Mouse (Mus musculus) lung, adult 2 months (tissue): Measurements from ENCODE around the gene Samd14. TPM values are rescaled to one million over a fixed set of nuclear protein-coding genes. Genes with fewer than 3 reads are reported as not detected.

ENCODE experiments used
- DNase-seq: peaks from one replicate; pipeline ENCODE4 v3.0.0; 2022
- H3K4me1 ChIP-seq: fragments of 200-500 bp; 2 replicates; pipeline ENCODE4 v1.6.1; 2011; ENCODE audit warnings: low read length; ENCODE audit not compliant: control insufficient read depth, insufficient read depth
- H3K4me3 ChIP-seq: fragments of 200-500 bp; replicated peaks from 2 replicates; pipeline ENCODE3; 2011; ENCODE audit warnings: low read depth, mild to moderate bottlenecking, control low read depth, low read length; ENCODE audit errors: extremely low read depth
- CTCF ChIP-seq: fragments of 200-500 bp; IDR thresholded peaks from 2 replicates; pipeline ENCODE4 v1.5.1; 2011; ENCODE audit warnings: mild to moderate bottlenecking, low read length, control low read depth; ENCODE audit not compliant: insufficient read depth
- POLR2A ChIP-seq: fragments of 200-500 bp; IDR thresholded peaks from 2 replicates; pipeline ENCODE4 v1.6.1; 2011; ENCODE audit warnings: low read depth, mild to moderate bottlenecking, control low read depth, low read length, borderline replicate concordance; ENCODE audit errors: extremely low read depth
- WGBS: fragments of 180-500 bp; shearing (Covaris S2); methylation state at CpG from one replicate; pipeline ENCODE4 v1.1.7; 2018; 5-methylcytosine and 5-hydroxymethylcytosine counted together
- polyA plus RNA-seq: library from polyadenylated mRNA; depleted of rRNA; stranded (reverse); fragments of >200 nt; gene quantifications from 2 replicates; pipeline ENCODE4 v1.2.3, GENCODE M21; 2012

Samd14 gene
- polyA plus RNA-seq, 1 experiment: 5.9 TPM

- DNase-seq: no peak
- H3K4me1 ChIP-seq: peaks cover 4% of the 10 kb centered on the region
- no peak overlapping the region for H3K4me3 ChIP-seq
- 43% methylated on average over 3 of the region's 3 CpGs for WGBS
- no peak for TF ChIP-seq CTCF
- no peak for TF ChIP-seq POLR2A
Observed at GRCm38 (mm10) chr11:95012075-95012474, 2.4 kb downstream of the Samd14 start.

- TF ChIP-seq POLR2A (no peak), CTCF (no peak)
- WGBS: 54% methylated on average over 3 of the region's 3 CpGs
- peaks cover 4% of the 10 kb centered on the region for H3K4me1 ChIP-seq
- no peak for DNase-seq
- H3K4me3 ChIP-seq: no peak overlapping the region
Observed at GRCm38 (mm10) chr11:95012487-95012886, 2.8 kb downstream of the Samd14 start.

- DNase-seq: no peak
- WGBS: 71% methylated on average over 3 of the region's 3 CpGs
- Histone ChIP-seq H3K4me3 (no peak overlapping the region), H3K4me1 (no peaks in the 10 kb centered on the region)
- TF ChIP-seq CTCF (no peak), POLR2A (no peak)
Observed at GRCm38 (mm10) chr11:95015484-95015883, 5.8 kb downstream of the Samd14 start.

GRCm38 (mm10) chr11:95022237-95022992, 12.7 kb downstream of the Samd14 start:
- TF ChIP-seq POLR2A (no peak), CTCF (peak; percentile 51; the same call in 1 of the 2 replicates)
- H3K4me3 ChIP-seq: no peak overlapping the region
- WGBS: 79% methylated on average over 10 of the region's 10 CpGs
- DNase-seq: no peak
- H3K4me1 ChIP-seq: peaks cover 8% of the 10 kb centered on the region

- TF ChIP-seq POLR2A (no peak), CTCF (no peak)
- peaks cover 8% of the 10 kb centered on the region for H3K4me1 ChIP-seq
- no peak for DNase-seq
- WGBS: 93% methylated on average over 9 of the region's 9 CpGs
- H3K4me3 ChIP-seq: no peak overlapping the region
Observed at GRCm38 (mm10) chr11:95023481-95023880, 13.8 kb downstream of the Samd14 start.

- 59% methylated on average over 29 of the region's 29 CpGs for WGBS
- TF ChIP-seq POLR2A: no peak
- no peak for TF ChIP-seq CTCF
- no peak for DNase-seq
- H3K4me3 ChIP-seq: no peak overlapping the region
- peaks cover 8% of the 10 kb centered on the region for H3K4me1 ChIP-seq
Observed at GRCm38 (mm10) chr11:95024439-95025184, 14.9 kb downstream of the Samd14 start.

- WGBS: 68% methylated on average over 11 of the region's 11 CpGs
- H3K4me3 ChIP-seq: no peak overlapping the region
- no peak for DNase-seq
- H3K4me1 ChIP-seq: peaks cover 8% of the 10 kb centered on the region
- TF ChIP-seq POLR2A (no peak), CTCF (no peak)
Observed at GRCm38 (mm10) chr11:95025227-95026012, 15.7 kb downstream of the Samd14 start.

GRCm38 (mm10) chr11:95026090-95026542, 16.4 kb downstream of the Samd14 start:
- 61% methylated on average over 6 of the region's 6 CpGs for WGBS
- no peak for DNase-seq
- no peak overlapping the region for H3K4me3 ChIP-seq
- no peak for TF ChIP-seq POLR2A
- no peak for TF ChIP-seq CTCF
- H3K4me1 ChIP-seq: peaks cover 8% of the 10 kb centered on the region

GRCm38 (mm10) chr11:95026849-95027248, 17.2 kb downstream of the Samd14 start:
- DNase-seq: no peak
- H3K4me3 ChIP-seq: no peak overlapping the region
- WGBS: 82% methylated on average over 6 of the region's 6 CpGs
- TF ChIP-seq POLR2A: no peak
- TF ChIP-seq CTCF: no peak
- peaks cover 8% of the 10 kb centered on the region for H3K4me1 ChIP-seq
